Mouse (Mus musculus): Measurements from ENCODE around the gene Gm16867. TPM values are rescaled to one million over a fixed set of nuclear protein-coding genes. Genes with fewer than 3 reads are reported as not detected.
"Not testable (repeated sequence)": the region's sequence is repeated elsewhere in the genome, so short reads cannot be mapped to it uniquely, and the experiment has no call there.

The Gm16867 gene
- total RNA-seq (2021) = 10 to 100 TPM in 1 of 2 experiments, 1 to 10 TPM in 1; 9.4 to 10.0 TPM
- 81.7 and 86.0 TPM in 2 replicates for polyA plus RNA-seq (2012; rRNA removed)
- long read RNA-seq, partial matches to known transcripts = 0 of 1 reads
- long read RNA-seq, other reads (novel, unspliced or antisense) = 0 of 1 reads

DNA sequence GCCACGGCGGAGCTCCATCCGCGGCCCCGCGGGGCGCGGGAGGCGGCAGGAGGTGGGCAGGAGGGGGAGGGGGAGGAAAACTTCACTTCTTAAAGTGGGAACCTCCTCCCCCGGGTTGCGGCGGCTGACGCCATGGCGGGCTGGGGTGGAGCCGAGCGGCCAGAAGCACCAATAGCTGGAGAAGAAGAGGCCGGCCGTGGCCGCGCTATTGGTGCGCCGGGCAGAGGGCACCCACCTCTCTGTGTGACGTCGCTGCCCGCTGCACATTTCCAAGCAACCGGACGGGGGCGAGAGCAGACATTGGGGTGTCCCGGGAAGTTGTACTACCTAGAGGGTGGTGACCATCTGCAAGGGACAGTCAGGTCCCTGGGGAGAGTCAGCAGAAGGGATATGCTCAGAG lies at the start of gene Gm16867:
Gm16867 (minus strand) TSS at position 189 of the 400 bp plus-strand sequence.
- DNase-seq = not testable (repeated sequence)

GRCm38 (mm10) chr14:69547310-69547709 lies 44.1 kb upstream of the Gm16867 start:
- DNase-seq = not testable (repeated sequence)

DNA sequence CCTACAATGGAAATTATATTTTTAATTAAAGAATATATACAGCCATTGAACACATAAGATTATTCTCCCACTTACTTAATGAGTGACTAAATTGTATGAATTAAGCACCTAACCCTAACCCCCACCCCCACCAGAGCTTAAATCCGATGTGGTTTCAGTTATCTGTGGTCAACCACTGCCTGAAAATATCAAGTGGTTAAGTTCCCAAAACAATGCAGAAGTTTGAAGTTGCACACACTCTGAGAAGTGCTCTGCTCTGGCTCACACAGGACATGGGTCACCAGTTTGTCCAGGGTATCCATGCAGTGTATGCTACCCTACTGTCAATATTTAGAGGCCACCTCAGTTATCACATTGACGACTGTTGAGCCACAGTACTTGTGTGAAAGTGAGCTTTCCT lies 41.9 kb upstream of the Gm16867 start:
- not testable (repeated sequence) for DNase-seq

GRCm38 (mm10) chr14:69544033-69544432 lies 40.9 kb upstream of the Gm16867 start:
- DNase-seq = not testable (repeated sequence)

- DNase-seq = not testable (repeated sequence)
These were observed 39.5 kb upstream of the Gm16867 start for GRCm38 (mm10) chr14:69542695-69543094.

- not testable (repeated sequence) for DNase-seq
These were observed 37.0 kb upstream of the Gm16867 start for GRCm38 (mm10) chr14:69540113-69540512.

- not testable (repeated sequence) for DNase-seq
These were observed 33.4 kb upstream of the Gm16867 start for GRCm38 (mm10) chr14:69536539-69536938.

- DNase-seq = not testable (repeated sequence)
These were observed 23.0 kb upstream of the Gm16867 start for GRCm38 (mm10) chr14:69526202-69526601.

DNA sequence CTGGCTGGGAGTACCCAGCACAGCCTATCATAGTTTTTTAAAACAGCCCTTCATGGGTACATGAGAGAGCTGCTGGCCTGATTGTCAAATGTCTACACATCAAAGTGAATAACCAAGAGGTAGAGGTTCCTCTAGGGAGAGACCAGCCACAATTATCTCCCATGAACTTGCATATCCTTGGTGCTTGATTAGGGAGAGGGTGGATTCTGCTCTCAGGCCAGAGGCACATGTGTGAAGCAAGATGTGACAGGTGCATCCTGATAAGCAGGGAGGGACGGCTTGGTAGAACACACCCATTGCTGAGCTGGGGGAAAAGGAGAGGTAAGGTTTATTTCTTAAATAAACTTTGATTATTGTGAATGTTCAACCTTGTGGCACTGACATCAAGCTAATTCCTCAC lies 19.8 kb upstream of the Gm16867 start:
- not testable (repeated sequence) for DNase-seq

GRCm38 (mm10) chr14:69520810-69521209 lies 17.6 kb upstream of the Gm16867 start:
- not testable (repeated sequence) for DNase-seq

GRCm38 (mm10) chr14:69512449-69512848 lies 9.3 kb upstream of the Gm16867 start, which contains the start of gene Gm27179:
Gene Gm27179 (minus strand): TSS chr14:69512549.
- DNase-seq = not testable (repeated sequence)

- not testable (repeated sequence) for DNase-seq
These were observed 3.8 kb upstream of the Gm16867 start for GRCm38 (mm10) chr14:69507000-69507399.

DNA sequence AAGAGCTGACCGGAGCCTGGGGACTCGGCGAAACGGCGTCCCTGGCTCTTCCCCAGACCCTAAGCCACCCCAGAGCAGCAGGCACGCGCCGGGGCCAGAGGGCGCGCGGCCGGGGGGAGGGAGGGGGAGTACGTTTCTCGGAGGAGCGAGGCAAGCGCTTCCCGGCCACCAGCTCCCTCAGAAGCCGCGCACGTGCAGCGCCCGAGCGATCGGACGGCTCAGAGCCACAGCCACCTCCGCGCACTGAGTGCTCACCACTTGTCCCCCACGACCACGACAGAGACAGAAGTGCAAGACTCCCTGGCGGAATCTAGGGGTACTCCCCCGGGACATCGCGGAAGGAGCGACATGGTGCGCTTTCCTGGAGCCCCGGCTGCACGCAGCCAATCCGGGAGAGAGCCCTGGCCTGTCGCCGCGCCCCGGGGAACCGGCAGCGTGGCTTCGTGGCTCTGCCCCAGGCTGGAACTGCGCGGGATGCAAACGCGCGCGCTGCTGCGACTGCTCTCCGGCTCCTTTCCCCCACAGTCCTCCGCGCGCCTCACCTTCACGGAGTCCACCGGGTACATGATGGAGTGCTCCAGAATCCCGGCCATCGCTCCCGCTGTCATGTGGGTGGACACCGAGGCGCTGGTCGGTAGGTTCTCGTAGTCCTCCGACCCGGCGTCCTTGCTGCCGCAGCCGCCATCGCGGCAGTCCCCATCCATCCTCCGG lies 567 bp downstream of the Gm16867 start:
- DNase-seq = not testable (repeated sequence)

- not testable (repeated sequence) for DNase-seq
These were observed 6.9 kb downstream of the Gm16867 start for GRCm38 (mm10) chr14:69496259-69496658.

DNA sequence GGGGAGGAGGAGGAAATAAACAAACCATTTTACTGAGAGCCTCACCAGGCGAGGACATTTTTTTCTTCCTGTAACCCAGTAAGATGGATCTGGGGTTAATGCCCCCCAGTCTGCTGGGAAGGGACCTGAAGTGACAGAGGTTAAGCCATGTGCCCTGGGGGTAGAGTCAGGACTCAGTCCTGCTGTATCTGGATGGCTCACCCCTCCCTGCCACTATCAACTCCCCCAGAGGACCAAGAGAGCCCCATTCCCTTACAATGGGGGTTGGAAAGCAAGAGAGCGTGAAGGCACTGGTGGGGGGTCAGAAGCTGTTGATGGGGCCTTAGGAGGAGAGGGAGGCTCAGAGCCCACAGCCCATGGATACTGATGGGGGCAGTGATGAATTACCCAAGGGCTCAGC lies 8.2 kb downstream of the Gm16867 start:
- DNase-seq = not testable (repeated sequence)

DNA sequence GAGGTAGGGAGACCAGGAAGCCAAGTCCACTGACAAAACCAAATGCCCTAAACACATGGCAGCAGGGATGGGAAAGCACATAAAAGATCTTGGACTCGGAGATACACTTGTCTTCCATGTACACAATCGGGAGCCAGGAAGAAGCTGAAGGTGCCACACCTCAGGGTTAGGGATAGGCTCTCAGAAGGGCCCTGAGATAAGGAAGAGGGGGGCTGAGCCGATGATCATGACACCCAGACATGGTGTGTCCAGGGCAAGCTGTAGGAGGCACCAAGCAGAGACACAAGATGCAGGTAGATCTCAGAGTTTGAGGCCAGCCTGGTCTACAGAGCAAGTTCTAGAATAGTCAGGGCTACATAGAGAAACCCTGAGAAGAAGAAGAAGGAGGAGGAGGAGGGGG lies 8.6 kb downstream of the Gm16867 start:
- DNase-seq = not testable (repeated sequence)

DNA sequence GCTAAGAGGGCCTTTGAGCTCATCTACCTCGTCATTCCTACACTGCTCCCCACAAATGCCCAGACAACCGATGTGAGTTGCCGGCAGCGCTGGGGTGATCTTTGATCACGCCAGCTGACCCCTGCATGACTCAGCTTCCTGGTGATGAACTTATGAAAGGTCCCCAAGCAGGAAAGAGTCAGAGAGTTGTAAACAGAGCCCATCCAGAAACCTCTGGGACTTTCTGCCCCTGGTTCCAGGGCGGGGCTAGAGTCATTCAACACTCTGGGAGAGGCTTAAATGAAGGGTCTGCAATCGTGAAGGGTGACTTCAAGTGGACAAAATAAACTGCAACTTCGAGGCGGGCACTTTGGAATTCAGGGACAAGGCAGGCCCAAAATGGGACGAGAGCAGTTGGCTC lies 15.2 kb downstream of the Gm16867 start:
- DNase-seq = not testable (repeated sequence)

GRCm38 (mm10) chr14:69485466-69486135 lies 17.6 kb downstream of the Gm16867 start:
- DNase-seq = not testable (repeated sequence)

GRCm38 (mm10) chr14:69473941-69474646 lies 29.1 kb downstream of the Gm16867 start:
- not testable (repeated sequence) for DNase-seq

- not testable (repeated sequence) for DNase-seq
These were observed 29.8 kb downstream of the Gm16867 start for GRCm38 (mm10) chr14:69473322-69473721.

DNA sequence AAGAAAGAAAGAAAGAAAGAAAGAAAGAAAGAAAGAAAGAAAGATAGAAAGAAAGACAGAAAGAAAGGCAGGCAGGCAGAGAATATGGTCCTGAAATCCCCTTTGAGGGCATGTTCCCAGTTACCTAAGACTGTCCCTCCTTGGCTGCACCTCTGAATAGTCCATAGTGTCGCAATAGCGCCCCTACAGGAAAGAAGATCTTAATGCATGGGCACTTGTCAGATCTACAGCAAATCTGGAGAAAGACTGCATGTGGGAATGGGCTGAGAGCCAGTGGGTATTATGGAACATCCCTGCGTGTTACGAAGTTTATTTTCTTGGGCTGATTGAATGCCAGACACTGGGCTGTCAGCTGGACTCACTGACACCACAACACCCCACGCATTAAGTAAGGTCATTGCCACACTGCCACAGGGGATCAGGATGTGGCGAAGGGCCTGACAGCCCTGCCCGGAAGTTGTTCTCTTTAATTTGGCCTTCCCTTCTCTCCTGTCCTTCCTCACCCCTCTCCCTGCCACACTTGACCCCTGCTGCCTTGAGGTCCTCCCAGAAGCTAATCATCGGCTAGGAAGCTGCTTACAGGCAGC lies 32.9 kb downstream of the Gm16867 start:
- DNase-seq = not testable (repeated sequence)
